8 mouse cellular contexts compared by ENCODE assay signal in the genomic region with DNA sequence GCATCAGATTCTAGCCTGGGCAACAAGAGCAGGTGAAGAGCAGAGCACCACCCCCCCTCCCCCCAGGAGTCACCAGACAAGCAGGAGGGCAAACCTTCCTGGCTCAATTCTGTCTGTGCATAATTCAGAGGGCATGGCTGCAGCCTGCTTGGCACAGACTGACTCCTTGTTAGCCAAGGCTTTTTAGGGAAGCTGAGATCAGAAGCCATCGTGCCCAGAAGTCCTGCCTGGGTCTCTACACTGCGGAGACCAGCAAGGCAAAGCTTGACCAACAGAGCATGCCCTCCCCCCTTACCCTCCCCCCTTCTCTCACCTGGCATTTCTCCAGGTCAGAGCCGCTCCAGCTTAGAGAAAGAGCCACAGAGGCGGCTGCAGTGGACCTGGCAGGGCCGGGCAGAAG. TPM values are rescaled to one million over a fixed set of nuclear protein-coding genes. Genes with fewer than 3 reads are reported as not detected.
DNase-seq lines count a peak whose midpoint lies in the region.
"Had no signal": no experiment of that assay in that cellular context is flagged by ENCODE, and none has a peak within 500 bp of the region (broad histone marks: within the 10 kb centered on the region; RNA-seq: fewer than 3 reads in every experiment).

No protein-coding gene starts in this region.

- intact Hi-C loops in heart, postnatal 25 days (cut with DNase I), result no loop called here

- peak; percentile 44 for DNase-seq in heart, adult 8-10 months (ENCODE audit: low spot score)
- no peak for DNase-seq in heart, postnatal 25 days (ENCODE audit: low spot score)
- peak; percentile 84 for DNase-seq in cerebellum, adult 11-12 months
- DNase-seq in cerebellum, postnatal 36 days, result peak; percentile 72 to 74
- DNase-seq in kidney, postnatal 36 days, result peak; percentile 34 to 57
- no peak for DNase-seq in neural tube, embryonic 10.5 days (ENCODE audit: extremely low spot score, low spot score)
- no peak for DNase-seq in left cerebral cortex, adult 8-10 months (ENCODE audit: low spot score in 2 of 2)
- DNase-seq: right cerebral cortex, postnatal 25 days had no signal

RNA-seq across cellular contexts. Expression of a gene that starts 11.4 kb away (rescaled TPM):
- 10 to 100 TPM; 10.5 to 13.7 (median 12.4) TPM for total RNA-seq in heart, adult 8-10 months (2022)
- 10 to 100 TPM in 1 of 2 experiments, 1 to 10 TPM in 1; 9.9 to 10.8 TPM for total RNA-seq in heart, postnatal 25 days (2021)
- total RNA-seq in left cerebral cortex, adult 8-10 months (2022), result 10 to 100 TPM; 16.6 to 19.3 (median 17.9) TPM

RNA-seq across cellular contexts. Expression of a gene that starts 12.6 kb away (rescaled TPM):
- total RNA-seq in heart, adult 8-10 months (2022), result 10 to 100 TPM; 16.5 to 21.2 (median 18.7) TPM
- 10 to 100 TPM; 21.3 to 23.0 TPM for total RNA-seq in heart, postnatal 25 days (2021)
- 10 to 100 TPM; 28.0 to 33.6 (median 32.5) TPM for total RNA-seq in left cerebral cortex, adult 8-10 months (2022)

RNA-seq across cellular contexts. Expression of a gene that starts 15.9 kb away (rescaled TPM):
- 10 to 100 TPM; 47.1 to 52.5 (median 51.6) TPM for total RNA-seq in heart, adult 8-10 months (2022)
- 10 to 100 TPM; 48.6 to 53.8 TPM for total RNA-seq in heart, postnatal 25 days (2021)
- 100 to 1,000 TPM; 108 to 117 (median 113) TPM for total RNA-seq in left cerebral cortex, adult 8-10 months (2022)

RNA-seq across cellular contexts. Expression of a gene that starts 16.7 kb away (rescaled TPM):
- 100 to 1,000 TPM; 115 to 133 (median 125) TPM for total RNA-seq in heart, adult 8-10 months (2022)
- total RNA-seq in heart, postnatal 25 days (2021), result 100 to 1,000 TPM; 125 to 132 TPM
- 10 to 100 TPM; 54.2 to 66.0 (median 59.1) TPM for total RNA-seq in left cerebral cortex, adult 8-10 months (2022)

RNA-seq across cellular contexts. Expression of a gene that starts 16.9 kb away (rescaled TPM):
- 10 to 100 TPM; 27.5 to 29.1 (median 28.5) TPM for total RNA-seq in heart, adult 8-10 months (2022)
- total RNA-seq in heart, postnatal 25 days (2021), result 10 to 100 TPM; 26.3 to 27.1 TPM
- 10 to 100 TPM; 20.8 to 23.4 (median 22.5) TPM for total RNA-seq in left cerebral cortex, adult 8-10 months (2022)

Comparison
In these comparisons a context has a peak if more than half of its experiments do, and no peak if none do; other contexts are left out.
1. DNase-seq: peak in heart, adult 8-10 months (single experiment), cerebellum, adult 11-12 months (single experiment), cerebellum, postnatal 36 days (2 of 2) and kidney, postnatal 36 days (2 of 2); none in heart, postnatal 25 days (single experiment), neural tube, embryonic 10.5 days (single experiment) and left cerebral cortex, adult 8-10 months (0 of 2).